ENCODE assay signal across 30 mouse cellular contexts in genomic region chr15:86264803-86265202, GRCm38 (mm10). TPM values are rescaled to one million over a fixed set of nuclear protein-coding genes. Genes with fewer than 3 reads are reported as not detected.
DNase-seq lines count a peak whose midpoint lies in the region; ATAC-seq and TF ChIP-seq lines count a peak whose summit lies in the region.
"Had no signal": no experiment of that assay in that cellular context is flagged by ENCODE, and none has a peak within 500 bp of the region (broad histone marks: within the 10 kb centered on the region; RNA-seq: fewer than 3 reads in every experiment).

No protein-coding gene starts in this region.

- H3K27ac ChIP-seq in embryonic facial prominence, embryonic 11.5 days (replicated peaks; ENCODE audit: low read depth, low read length), result no peak overlapping the region
- H3K27ac ChIP-seq in embryonic facial prominence, embryonic 10.5 days (replicated peaks), result no peak overlapping the region
- H3K27ac ChIP-seq in midbrain, embryonic 13.5 days, result no peak overlapping the region
- H3K27ac ChIP-seq in midbrain, embryonic 14.5 days (replicated peaks; ENCODE audit: low read depth, low read length), result no peak overlapping the region
- H3K27ac ChIP-seq in embryonic facial prominence, embryonic 14.5 days (replicated peaks; ENCODE audit: low read depth, low read length), result no peak overlapping the region
- H3K27ac ChIP-seq in limb, embryonic 14.5 days (replicated peaks; ENCODE audit: low read depth, low read length), result no peak overlapping the region
- H3K27ac ChIP-seq: forebrain, embryonic 10.5 days; gastrocnemius, adult 2 months; heart, embryonic 13.5 days; hindbrain, embryonic 14.5 days; kidney, embryonic 15.5 days; lung, embryonic 15.5 days; midbrain, embryonic 15.5 days; neural tube, embryonic 12.5 days had no signal

- no peak for TF ChIP-seq POLR2A in limb, embryonic 14.5 days (IDR thresholded peaks at IDR 0.05; ENCODE audit: borderline replicate concordance, extremely low read depth, insufficient read depth, insufficient read length)

- WGBS in embryonic facial prominence, embryonic 11.5 days, result 76% methylated on average over 7 of the region's 7 CpGs
- 78% methylated on average over 7 of the region's 7 CpGs for WGBS in embryonic facial prominence, embryonic 10.5 days
- 48% methylated on average over 7 of the region's 7 CpGs for WGBS in midbrain, embryonic 13.5 days
- 37% methylated on average over 7 of the region's 7 CpGs for WGBS in midbrain, embryonic 14.5 days
- WGBS in embryonic facial prominence, embryonic 14.5 days, result 49% methylated on average over 7 of the region's 7 CpGs
- WGBS in limb, embryonic 14.5 days, result 64% methylated on average over 7 of the region's 7 CpGs

- H3K4me1 ChIP-seq in embryonic facial prominence, embryonic 11.5 days (ENCODE audit: control insufficient read depth, insufficient read depth, low read length), result no peaks in the 10 kb centered on the region
- H3K4me1 ChIP-seq in embryonic facial prominence, embryonic 10.5 days, result peaks cover 20% of the 10 kb centered on the region
- H3K4me1 ChIP-seq in midbrain, embryonic 13.5 days (replicated peaks), result peaks cover 54% of the 10 kb centered on the region
- peaks cover 20% of the 10 kb centered on the region for H3K4me1 ChIP-seq in midbrain, embryonic 14.5 days (ENCODE audit: control insufficient read depth, insufficient read depth, low read length)
- H3K4me1 ChIP-seq in embryonic facial prominence, embryonic 14.5 days (ENCODE audit: control insufficient read depth, insufficient read depth, low read length), result peaks cover 6% of the 10 kb centered on the region; the same call in 1 of the 2 replicates
- no peaks in the 10 kb centered on the region; the same call in 1 of the 2 replicates for H3K4me1 ChIP-seq in limb, embryonic 14.5 days (ENCODE audit: control insufficient read depth, insufficient read depth, low read length)
- H3K4me1 ChIP-seq: kidney, embryonic 15.5 days; lung, embryonic 15.5 days had no signal

- no peak overlapping the region for H3K9ac ChIP-seq in embryonic facial prominence, embryonic 11.5 days (replicated peaks; ENCODE audit: low read length)
- H3K9ac ChIP-seq in midbrain, embryonic 13.5 days (replicated peaks), result no peak overlapping the region
- H3K9ac ChIP-seq in midbrain, embryonic 14.5 days (replicated peaks; ENCODE audit: low read length), result no peak overlapping the region
- no peak overlapping the region for H3K9ac ChIP-seq in embryonic facial prominence, embryonic 14.5 days (ENCODE audit: low read depth, low read length)
- H3K9ac ChIP-seq in limb, embryonic 14.5 days (ENCODE audit: low read depth, low read length, severe bottlenecking), result no peak overlapping the region
- H3K9ac ChIP-seq: heart, embryonic 13.5 days; hindbrain, embryonic 14.5 days; kidney, embryonic 15.5 days; lung, embryonic 15.5 days; midbrain, embryonic 15.5 days; neural tube, embryonic 12.5 days had no signal

- H3K36me3 ChIP-seq in embryonic facial prominence, embryonic 11.5 days (replicated peaks; ENCODE audit: control insufficient read depth, insufficient read depth, low read depth, low read length), result no peaks in the 10 kb centered on the region
- H3K36me3 ChIP-seq in embryonic facial prominence, embryonic 10.5 days (replicated peaks), result no peaks in the 10 kb centered on the region
- no peaks in the 10 kb centered on the region for H3K36me3 ChIP-seq in midbrain, embryonic 13.5 days
- H3K36me3 ChIP-seq in midbrain, embryonic 14.5 days (ENCODE audit: control insufficient read depth, insufficient read depth, low read length), result no peaks in the 10 kb centered on the region
- no peaks in the 10 kb centered on the region for H3K36me3 ChIP-seq in embryonic facial prominence, embryonic 14.5 days (ENCODE audit: control insufficient read depth, insufficient read depth, low read length)
- H3K36me3 ChIP-seq in limb, embryonic 14.5 days (ENCODE audit: control insufficient read depth, insufficient read depth, low read length), result no peaks in the 10 kb centered on the region
- H3K36me3 ChIP-seq: forebrain, embryonic 10.5 days; heart, embryonic 13.5 days; kidney, embryonic 15.5 days; lung, embryonic 15.5 days; midbrain, embryonic 15.5 days; neural tube, embryonic 12.5 days had no signal

- H3K9me3 ChIP-seq in embryonic facial prominence, embryonic 11.5 days (replicated peaks; ENCODE audit: control insufficient read depth, low read length), result no peaks in the 10 kb centered on the region
- no peaks in the 10 kb centered on the region for H3K9me3 ChIP-seq in embryonic facial prominence, embryonic 10.5 days
- H3K9me3 ChIP-seq in midbrain, embryonic 13.5 days, result no peaks in the 10 kb centered on the region
- no peaks in the 10 kb centered on the region for H3K9me3 ChIP-seq in midbrain, embryonic 14.5 days (ENCODE audit: control insufficient read depth, low read length)
- no peaks in the 10 kb centered on the region for H3K9me3 ChIP-seq in embryonic facial prominence, embryonic 14.5 days (ENCODE audit: control insufficient read depth, low read length)
- H3K9me3 ChIP-seq in limb, embryonic 14.5 days (ENCODE audit: control insufficient read depth, low read length), result no peaks in the 10 kb centered on the region
- H3K9me3 ChIP-seq: forebrain, embryonic 10.5 days; G1E; heart, embryonic 13.5 days; kidney, embryonic 15.5 days; lung, embryonic 15.5 days; midbrain, embryonic 15.5 days; neural tube, embryonic 12.5 days had no signal

- no peak overlapping the region for H3K4me2 ChIP-seq in embryonic facial prominence, embryonic 11.5 days (ENCODE audit: low read depth, low read length)
- no peak overlapping the region for H3K4me2 ChIP-seq in midbrain, embryonic 13.5 days (replicated peaks)
- no peak overlapping the region for H3K4me2 ChIP-seq in midbrain, embryonic 14.5 days (ENCODE audit: low read length)
- no peak overlapping the region for H3K4me2 ChIP-seq in embryonic facial prominence, embryonic 14.5 days (ENCODE audit: low read depth, low read length)
- H3K4me2 ChIP-seq in limb, embryonic 14.5 days (replicated peaks; ENCODE audit: low read depth, low read length, severe bottlenecking), result no peak overlapping the region
- H3K4me2 ChIP-seq: heart, embryonic 13.5 days; hindbrain, embryonic 14.5 days; kidney, embryonic 15.5 days; liver, embryonic 11.5 days; lung, embryonic 15.5 days; midbrain, embryonic 15.5 days; neural tube, embryonic 12.5 days had no signal

- H3K4me3 ChIP-seq in embryonic facial prominence, embryonic 11.5 days (ENCODE audit: low read depth, low read length), result no peak overlapping the region
- no peak overlapping the region for H3K4me3 ChIP-seq in embryonic facial prominence, embryonic 10.5 days
- no peak overlapping the region for H3K4me3 ChIP-seq in midbrain, embryonic 13.5 days (replicated peaks)
- H3K4me3 ChIP-seq in midbrain, embryonic 14.5 days (replicated peaks; ENCODE audit: low read depth, low read length), result no peak overlapping the region
- H3K4me3 ChIP-seq in embryonic facial prominence, embryonic 14.5 days (ENCODE audit: low read depth, low read length), result no peak overlapping the region
- no peak overlapping the region for H3K4me3 ChIP-seq in limb, embryonic 14.5 days (replicated peaks; ENCODE audit: low read length)
- H3K4me3 ChIP-seq: forebrain, embryonic 10.5 days; gastrocnemius, adult 2 months; heart, embryonic 13.5 days; kidney, embryonic 15.5 days; lung, embryonic 15.5 days; megakaryocyte, embryonic 14.5 days; midbrain, embryonic 15.5 days; neural tube, embryonic 12.5 days had no signal

- 0 out of 2 replicates have a peak, but pooled peaks have one; percentile 72 for ATAC-seq in embryonic facial prominence, embryonic 11.5 days (replicated peaks; ENCODE audit: insufficient number of reproducible peaks, low FRiP score, low TSS enrichment, low read depth)
- ATAC-seq in midbrain, embryonic 13.5 days, result peak; percentile 41; the same call in 1 of the 2 replicates
- ATAC-seq in midbrain, embryonic 14.5 days (ENCODE audit: low FRiP score, low TSS enrichment), result no peak
- peak; percentile 89 for ATAC-seq in embryonic facial prominence, embryonic 14.5 days (ENCODE audit: low read depth)
- peak; percentile 84 for ATAC-seq in limb, embryonic 14.5 days (ENCODE audit: low FRiP score, low read depth)
- ATAC-seq: inflammation-experienced regulatory T-cells, adult 6 months; midbrain, embryonic 15.5 days had no signal

- no peak for DNase-seq in embryonic facial prominence, embryonic 11.5 days (ENCODE audit: low spot score)
- no peak for DNase-seq in embryonic facial prominence, embryonic 10.5 days (ENCODE audit: low spot score)
- no peak for DNase-seq in midbrain, embryonic 14.5 days
- DNase-seq in embryonic facial prominence, embryonic 14.5 days (ENCODE audit: low spot score), result peak; percentile 70
- no peak for DNase-seq in limb, embryonic 14.5 days (ENCODE audit: low spot score)
- no peak for DNase-seq in heart, adult 11 months
- no peak for DNase-seq in adrenal gland, postnatal 14 days
- DNase-seq: adrenal gland, adult 8-10 months; cerebellum, adult 11-12 months; cerebellum, adult 9-11 months; embryo, embryonic 11 days; gastrocnemius, adult 2 months; gastrocnemius, postnatal 36 days; heart, postnatal 10 days; kidney, adult 11 months; kidney, postnatal 25 days; right cerebral cortex, postnatal 4 days; thymus, postnatal 14 days had no signal

- H3K27me3 ChIP-seq in embryonic facial prominence, embryonic 11.5 days (ENCODE audit: control insufficient read depth, insufficient read depth, low read length), result no peaks in the 10 kb centered on the region
- H3K27me3 ChIP-seq in embryonic facial prominence, embryonic 10.5 days (replicated peaks; ENCODE audit: low read depth, poor library complexity, severe bottlenecking), result no peaks in the 10 kb centered on the region
- H3K27me3 ChIP-seq in midbrain, embryonic 13.5 days, result no peaks in the 10 kb centered on the region
- no peaks in the 10 kb centered on the region for H3K27me3 ChIP-seq in midbrain, embryonic 14.5 days (ENCODE audit: control insufficient read depth, insufficient read depth, low read length)
- no peaks in the 10 kb centered on the region for H3K27me3 ChIP-seq in embryonic facial prominence, embryonic 14.5 days (replicated peaks; ENCODE audit: control insufficient read depth, insufficient read depth, low read length)
- H3K27me3 ChIP-seq in limb, embryonic 14.5 days (ENCODE audit: control insufficient read depth, insufficient read depth, low read length), result no peaks in the 10 kb centered on the region
- H3K27me3 ChIP-seq: heart, embryonic 13.5 days; kidney, embryonic 15.5 days; lung, embryonic 15.5 days; megakaryocyte, embryonic 14.5 days; midbrain, embryonic 15.5 days; neural tube, embryonic 12.5 days had no signal

RNA-seq across cellular contexts. Expression of gene Tbc1d22a, which starts 50.5 kb away (rescaled TPM):
- polyA plus RNA-seq in embryonic facial prominence, embryonic 11.5 days (2014; fragmentation: Nextera tagmentation; extraction: Ambion mirVana), result 6.2 and 7.6 TPM in 2 replicates
- polyA plus RNA-seq in embryonic facial prominence, embryonic 10.5 days (2016; fragmentation: Nextera tagmentation; extraction: Ambion mirVana), result 11.2 and 11.9 TPM in 2 replicates
- 13.4 and 13.6 TPM in 2 replicates for polyA plus RNA-seq in midbrain, embryonic 13.5 days (2015; fragmentation: Nextera tagmentation; extraction: Ambion mirVana)
- polyA plus RNA-seq in midbrain, embryonic 14.5 days (2014; fragmentation: Nextera tagmentation; extraction: Ambion mirVana), result 9.3 and 11.9 TPM in 2 replicates
- 8.1 and 11.1 TPM in 2 replicates for polyA plus RNA-seq in embryonic facial prominence, embryonic 14.5 days (2014; fragmentation: Nextera tagmentation; extraction: Ambion mirVana)
- 15.5 and 21.3 TPM in 2 replicates for polyA plus RNA-seq in limb, embryonic 14.5 days (2012; rRNA removed)
- 8.7 and 10.3 TPM in 2 replicates for polyA plus RNA-seq in limb, embryonic 14.5 days (2014; fragmentation: Nextera tagmentation; extraction: Ambion mirVana)
- 26.8 and 32.0 TPM in 2 replicates for total RNA-seq in adrenal gland, postnatal 14 days (2021)
